Mouse (Mus musculus) left cerebral cortex, adult 9 months (tissue): Measurements from ENCODE around the gene Fbxo42.

Experiments
- DNase-seq, 2 experiments: peaks; one replicate each; pipeline ENCODE4 v3.0.0; 2022; ENCODE audit warnings: low spot score in 2 of 2

Fbxo42 gene

GRCm38 (mm10) chr4:141251071-141251470 lies 103.4 kb downstream of the Fbxo42 start:
- no peak for DNase-seq

- no peak for DNase-seq
Observed at GRCm38 (mm10) chr4:141252641-141253040, 104.9 kb downstream of the Fbxo42 start.
